Mouse (Mus musculus) cerebellum, postnatal 10 days (tissue): ENCODE results near the gene Pbx1.

Experiments
- DNase-seq, 2 experiments: peaks; one replicate each; pipeline ENCODE4 v3.0.0; 2021; ENCODE audit warnings: mixed read lengths in 2 of 2

The Pbx1 gene

DNA sequence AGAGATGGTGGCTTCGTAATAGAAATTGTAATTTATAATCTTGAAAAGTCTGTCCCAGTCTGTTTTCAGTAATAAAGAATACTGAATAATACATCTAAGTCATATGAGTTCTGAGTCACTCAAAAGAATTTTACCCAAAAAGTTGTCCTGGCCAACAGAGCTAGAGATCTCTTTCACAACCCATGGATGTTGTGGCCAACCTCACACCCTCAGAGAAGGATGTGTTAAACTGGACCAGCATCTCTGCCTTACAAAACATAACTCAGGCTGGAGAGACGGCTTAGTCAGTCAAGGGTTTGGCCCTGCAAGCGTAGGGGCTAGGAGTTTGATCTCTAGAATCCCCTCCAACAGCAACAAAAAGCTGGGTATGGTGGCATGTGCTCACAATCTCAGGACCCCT is 171.7 kb downstream of the Pbx1 start:
- DNase-seq = no peak

DNA sequence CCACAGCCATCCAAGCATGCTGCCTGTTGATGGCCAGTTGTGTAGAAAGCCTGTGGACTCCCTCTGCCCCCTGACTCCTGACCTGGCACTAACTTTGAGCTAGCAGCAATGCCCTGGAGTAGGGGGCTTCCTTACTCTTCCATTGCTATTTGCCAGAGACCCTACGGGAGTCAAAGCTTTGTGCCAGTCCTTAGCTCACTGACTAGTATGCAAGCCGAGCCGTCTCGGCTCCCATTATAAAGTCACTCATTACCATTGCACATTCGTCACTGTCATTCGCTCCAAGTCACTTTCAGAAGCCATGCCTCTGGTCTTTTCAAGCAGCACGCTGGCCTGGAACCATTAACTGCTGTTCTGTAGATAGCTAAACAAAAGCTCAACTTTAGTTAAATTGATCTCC is 173.2 kb downstream of the Pbx1 start:
- no peak for DNase-seq

DNA sequence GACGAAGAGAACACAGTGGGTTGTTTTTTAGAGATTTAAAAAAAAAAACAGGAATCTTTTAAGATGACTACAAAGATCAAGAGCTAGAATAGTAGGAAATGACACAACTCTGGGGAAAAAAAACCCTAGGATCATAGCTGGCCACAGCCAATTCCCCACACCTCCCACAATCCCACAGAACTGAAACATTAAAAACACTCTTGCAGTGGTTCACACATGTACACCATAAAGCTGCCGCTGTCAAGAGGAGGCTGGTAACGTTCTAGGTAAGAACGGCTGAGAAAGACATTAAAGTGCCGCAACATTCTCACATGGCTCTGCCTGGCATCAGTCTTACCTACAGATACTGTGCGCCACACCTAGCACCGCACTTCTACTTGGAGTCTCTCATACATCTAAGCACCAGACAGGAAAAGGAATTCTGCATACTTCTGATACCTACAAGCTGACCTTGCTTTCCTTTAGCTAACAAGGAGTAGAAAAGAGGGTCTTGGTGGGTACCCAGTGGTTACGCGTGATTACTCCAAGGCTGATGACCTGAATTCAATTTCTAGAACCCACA is 176.6 kb downstream of the Pbx1 start:
- no peak for DNase-seq

DNA sequence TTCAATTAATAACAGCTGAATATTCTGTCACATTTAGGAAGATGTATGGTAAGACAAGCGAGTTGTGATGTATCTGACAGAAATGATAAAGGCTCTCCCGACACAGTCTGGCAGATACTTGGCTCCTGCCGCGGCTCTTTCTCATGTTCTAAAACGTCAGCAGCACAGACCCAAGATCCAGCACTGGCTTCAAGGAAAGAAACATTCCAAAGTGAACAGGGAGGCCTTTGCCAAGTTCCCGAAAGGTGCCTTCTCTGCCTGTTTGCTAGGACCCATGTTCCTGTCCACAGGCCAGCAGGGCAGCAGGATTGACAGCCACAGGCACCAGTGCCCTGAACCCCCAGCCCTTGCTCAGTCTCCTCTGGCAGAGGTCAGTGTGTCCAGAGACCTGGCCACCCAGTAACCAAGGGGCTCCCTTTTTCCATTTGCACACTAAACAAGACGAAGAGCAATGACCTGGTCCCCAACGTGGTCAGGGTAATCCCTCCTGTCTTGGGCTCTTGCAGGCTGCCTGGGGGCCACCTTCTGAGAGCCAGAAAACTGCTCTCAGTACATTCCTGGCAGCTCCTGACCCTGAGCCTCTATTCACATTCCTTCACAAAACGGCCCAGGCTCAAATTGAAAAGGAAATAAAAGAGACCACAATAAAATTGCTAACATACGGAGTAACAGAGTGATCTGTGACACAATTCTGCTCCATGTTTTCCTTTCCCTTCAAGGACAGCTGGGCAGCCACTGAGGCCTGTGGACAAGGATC is 184.9 kb downstream of the Pbx1 start:
- peak; percentile 47 to 52 for DNase-seq

DNA sequence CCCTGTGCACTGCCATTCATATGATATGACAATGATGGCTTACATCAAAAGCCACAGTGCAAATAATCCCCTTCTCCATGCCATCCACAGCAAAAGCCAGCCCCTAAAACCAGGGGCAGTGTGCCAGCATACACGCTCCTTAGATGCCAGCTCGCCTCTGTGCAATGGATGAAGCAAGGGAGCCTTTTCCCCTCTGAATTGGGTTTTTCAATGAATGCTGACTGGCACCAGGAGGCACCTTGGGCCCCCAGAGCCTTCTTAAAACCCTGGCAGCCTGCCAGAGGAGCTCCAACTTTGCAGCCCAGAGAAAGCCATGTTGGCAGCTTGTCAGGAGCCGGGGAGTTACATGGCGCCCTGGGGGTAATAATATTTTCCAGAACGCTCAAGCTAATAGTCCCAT is 186.5 kb downstream of the Pbx1 start:
- DNase-seq = peak; percentile 85 to 90

DNA sequence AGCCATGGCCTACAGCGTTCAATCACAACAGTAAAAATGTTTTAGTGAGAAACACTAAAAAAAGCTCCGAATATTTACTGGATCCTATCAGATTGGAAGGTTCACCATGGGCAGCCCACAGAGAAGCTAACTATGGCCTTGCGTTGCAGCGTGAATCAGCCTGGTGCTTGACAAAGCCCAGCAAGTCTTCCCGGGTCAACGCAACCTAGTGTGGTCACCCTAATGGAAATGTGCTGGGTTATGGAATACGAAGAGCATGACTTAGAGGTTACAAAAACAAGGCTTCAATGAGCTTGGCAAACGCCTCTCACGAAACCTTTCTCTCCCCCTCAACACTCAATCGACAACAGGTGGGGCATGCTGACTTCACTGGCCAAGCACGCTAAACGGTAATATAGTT is 188.3 kb downstream of the Pbx1 start:
- DNase-seq = no peak

DNA sequence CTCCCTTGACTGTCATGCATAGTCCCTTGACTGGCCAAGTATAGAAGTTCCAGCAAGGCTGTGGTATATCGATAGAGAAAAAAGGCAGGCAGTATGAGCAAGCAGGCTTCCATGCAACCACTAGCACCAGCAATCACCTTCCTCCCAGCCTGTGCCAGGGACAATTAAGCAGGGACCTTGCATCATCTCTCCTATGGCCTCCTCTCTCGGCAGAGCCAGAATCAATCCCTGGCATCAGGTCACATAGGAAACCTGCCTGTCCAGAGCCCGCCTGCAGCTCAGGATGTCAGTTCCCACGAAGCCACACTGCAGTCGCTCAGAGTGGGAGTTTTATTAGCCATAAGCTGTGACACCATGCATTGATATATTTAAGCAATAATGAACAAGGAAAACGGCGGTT is 189.0 kb downstream of the Pbx1 start:
- DNase-seq = peak in 1 of 2 experiments; percentile 42

DNA sequence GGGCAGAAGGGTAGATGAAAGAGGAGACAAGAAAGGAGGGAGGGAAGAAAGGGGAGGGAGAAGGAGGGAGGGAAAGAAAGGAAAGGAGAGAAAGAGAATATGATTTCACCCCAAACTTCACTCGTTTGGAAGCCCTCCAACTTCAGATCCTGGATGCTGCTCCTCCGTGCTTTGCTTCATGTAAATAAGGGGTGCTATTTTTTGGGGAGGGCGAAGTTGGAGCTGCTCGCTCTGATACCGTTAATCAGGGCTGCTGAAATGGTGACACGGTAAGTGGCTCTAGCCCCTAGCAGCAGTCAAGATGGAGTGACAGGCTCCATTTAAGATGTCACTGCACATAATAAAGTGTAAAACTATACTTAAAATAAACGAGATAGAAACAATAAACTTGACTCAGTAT is 190.8 kb downstream of the Pbx1 start:
- no peak for DNase-seq

DNA sequence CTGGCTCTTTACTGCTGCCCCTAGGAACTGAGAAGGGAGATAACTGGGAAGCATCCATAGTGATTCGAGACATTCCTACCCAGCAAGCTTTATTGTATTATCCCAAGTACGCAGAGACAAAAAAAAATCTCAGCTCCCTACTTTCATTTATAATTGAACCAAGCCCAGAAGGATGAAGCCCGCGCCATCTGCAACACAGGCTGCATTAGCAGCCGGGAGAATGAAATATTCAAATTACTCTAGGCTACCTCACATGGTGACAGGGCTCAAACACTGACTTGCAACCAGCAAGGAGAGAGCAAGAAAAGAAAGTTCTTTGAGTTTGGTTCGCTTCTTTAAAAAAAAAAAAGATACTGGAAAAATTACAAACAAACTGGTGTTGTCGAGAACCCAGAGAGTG is 191.2 kb downstream of the Pbx1 start:
- peak; percentile 47 to 49 for DNase-seq

DNA sequence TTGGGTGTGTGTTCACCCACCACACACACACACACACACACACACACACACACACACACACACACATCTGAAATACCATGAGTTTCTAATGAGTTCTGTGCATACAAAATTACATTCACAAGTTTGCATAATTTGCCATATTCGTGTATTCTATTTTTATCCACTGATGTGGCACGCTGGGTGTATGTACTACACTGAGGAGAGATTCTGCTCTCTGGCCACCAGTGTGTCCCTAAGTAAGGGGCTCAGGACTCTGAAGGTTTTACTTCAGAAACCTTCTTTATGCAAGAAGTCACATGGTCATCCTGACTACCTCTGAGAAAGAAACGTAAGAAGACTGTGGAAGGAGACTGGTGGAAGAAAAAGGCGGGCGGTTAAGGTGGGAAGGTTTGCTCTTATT is 191.7 kb downstream of the Pbx1 start:
- DNase-seq = no peak

DNA sequence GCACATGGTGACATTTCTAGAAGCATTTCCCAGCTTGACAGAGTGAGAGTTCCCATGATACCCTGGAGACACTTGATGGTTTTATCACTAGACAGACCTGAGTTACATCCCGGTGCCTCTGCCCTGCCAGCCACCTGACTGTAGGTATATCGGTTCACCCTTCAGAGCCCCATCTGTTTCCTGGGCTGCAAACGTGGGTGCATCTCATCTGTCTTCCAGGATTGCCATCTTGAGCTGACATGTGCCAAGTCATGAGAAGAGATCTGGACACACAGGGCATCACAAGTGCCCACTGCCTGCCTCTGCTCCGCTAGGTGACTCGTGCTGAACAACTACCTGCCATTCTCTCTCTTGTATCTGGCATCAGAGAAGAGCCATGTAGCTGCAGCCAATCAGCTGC is 196.0 kb downstream of the Pbx1 start:
- peak in 1 of 2 experiments; percentile 33 for DNase-seq

DNA sequence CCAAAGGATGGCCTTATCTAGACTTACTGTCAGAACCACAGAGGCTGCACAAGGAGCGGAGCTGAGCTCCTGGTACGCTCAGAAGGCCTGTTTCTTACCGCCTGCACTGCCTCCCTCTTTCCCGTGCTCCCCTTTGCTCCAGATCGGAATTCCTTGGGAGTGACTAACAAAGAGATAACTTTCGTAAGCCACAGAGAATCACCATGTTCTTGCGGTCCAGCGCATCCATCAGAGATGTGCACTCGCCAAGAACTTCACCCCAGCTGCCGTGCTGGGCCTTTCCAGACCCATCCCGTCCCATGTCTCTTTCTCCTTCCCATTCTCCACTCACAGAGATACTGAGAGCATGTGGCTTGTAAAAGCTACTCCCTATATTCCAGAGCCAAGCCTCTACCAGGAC is 197.7 kb downstream of the Pbx1 start:
- DNase-seq = peak in 1 of 2 experiments; percentile 22

DNA sequence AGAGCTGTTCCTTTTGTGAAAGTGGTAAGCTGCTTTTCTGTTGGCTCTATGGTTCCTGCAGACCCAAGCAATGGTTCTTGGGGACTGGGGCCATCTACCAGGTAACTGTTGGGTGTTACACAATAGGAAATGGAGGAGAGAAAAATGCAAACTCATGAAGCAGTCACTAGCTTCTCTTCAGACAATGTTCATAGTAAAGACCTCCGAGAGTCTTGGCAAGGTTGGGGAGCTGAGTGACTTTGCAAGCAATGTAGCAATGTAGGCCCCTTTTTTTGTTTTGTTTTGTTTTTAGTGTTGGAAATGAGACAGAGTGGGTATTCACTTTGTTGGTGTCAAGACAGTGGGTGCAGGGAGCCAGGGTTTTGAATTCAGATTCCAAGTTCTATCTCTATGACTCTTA is 198.9 kb downstream of the Pbx1 start:
- no peak for DNase-seq

DNA sequence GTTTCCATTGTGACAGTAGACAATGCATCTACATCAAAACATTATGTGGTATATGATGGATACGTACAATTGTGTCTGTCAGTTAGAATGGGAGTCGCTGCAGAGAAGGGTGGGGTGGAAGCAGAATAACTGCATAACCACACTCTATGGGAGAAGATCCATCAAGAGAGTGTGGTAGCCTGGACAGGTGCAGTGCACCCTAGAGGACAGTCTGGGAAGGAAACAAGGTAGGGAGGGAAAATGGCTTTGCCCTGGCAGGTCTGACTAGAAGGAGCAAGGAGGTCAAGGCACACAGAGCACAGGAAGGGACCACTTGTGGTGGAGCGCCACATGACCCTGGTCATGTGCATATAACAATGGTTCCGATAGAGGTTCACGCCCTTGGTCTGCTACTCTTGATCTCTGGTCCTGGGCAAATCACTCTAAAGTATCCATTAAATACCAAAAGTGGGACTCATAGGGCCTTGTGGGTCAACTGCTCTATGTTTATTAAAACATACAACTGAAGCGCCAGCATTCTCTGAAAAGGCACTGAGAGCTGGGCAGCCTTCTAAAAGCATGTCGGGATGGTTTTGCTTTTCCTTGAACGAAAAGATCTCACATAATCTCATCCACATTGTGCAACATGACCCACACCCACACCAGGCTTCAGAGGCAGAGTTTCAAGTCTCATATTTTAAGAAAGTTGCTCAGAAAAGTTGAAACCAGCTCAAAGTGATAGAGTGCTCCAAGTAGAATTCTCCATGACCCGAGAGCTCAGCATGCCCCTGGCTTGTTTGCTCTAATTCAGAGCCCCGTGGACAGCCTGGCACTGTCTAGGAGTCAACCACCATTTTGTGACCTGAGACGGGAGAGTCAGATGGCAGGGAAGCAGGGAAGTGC is 200.3 kb downstream of the Pbx1 start:
- no peak for DNase-seq

DNA sequence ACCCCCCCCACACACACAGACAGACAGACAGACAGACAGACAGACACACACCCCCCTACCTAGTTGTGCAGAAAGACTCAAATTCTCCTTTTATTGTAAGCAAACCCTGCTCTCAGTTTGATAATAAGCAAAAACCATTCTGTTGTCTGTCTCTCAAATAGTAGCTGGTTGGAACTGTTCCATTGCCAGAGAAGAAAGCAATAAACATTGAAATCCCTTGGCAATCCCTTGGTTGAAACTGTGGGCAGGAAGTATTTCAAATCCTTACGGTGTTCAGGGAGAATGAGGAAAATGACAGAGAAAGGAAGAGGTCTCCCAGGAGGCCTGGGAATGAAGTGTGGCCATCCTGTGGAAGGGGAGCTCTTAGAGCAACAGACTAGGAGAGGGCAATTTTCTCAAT is 201.2 kb downstream of the Pbx1 start:
- DNase-seq = no peak

DNA sequence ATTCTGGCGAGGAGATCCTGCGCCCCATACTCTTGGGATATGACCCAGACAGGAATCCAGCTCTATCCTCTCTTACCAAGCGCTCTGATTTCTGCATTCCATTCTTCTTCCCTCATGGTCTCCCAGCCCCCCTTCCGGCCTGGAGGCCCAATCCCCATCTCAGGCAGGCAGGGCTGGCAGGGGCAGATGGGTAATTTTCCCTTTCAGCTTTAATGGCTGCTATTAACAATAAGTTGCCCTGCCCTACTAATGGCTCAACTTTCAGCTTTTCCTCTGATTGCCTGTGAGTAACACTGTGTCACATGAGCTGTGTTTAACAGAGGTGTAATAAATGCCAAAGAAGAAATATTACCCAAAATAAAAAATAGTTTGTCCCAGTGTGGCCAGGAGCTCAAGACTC is 201.9 kb downstream of the Pbx1 start:
- no peak for DNase-seq

DNA sequence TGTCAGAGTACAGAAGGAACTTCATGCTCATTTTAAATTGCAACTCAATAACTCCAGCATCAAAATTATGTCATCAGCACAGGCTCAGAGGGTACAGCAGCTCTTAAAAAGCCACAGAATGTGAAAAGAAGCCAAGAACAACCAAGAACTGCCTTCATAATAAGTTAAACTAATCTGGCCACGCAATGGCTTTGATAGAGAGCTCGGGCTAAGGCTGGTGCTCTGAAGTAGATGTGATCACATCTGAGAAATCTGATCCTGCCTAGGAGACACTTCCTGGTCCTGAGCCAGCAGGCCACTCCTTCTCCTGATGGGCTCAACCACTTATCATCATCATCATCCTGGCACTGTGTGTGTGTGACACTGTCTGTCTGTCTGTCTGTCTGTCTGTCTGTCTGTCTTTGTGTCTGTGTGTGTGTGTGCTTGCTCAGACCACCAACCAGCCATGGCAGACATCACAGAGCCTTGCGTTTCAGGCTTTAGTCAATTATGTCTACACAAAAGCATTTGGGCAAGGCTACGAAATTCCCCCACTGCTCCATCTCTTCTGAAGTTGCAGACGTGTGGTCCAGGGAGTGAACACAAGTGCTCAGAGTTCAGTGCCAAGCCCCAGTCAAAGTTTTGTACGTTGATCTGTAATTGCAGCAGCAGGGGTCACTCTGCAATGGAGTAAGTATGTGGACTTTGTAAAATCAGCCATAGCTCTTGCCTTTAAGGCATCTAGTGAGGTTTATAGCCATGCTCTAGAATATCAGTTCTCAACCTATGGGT is 203.1 kb downstream of the Pbx1 start:
- no peak for DNase-seq

DNA sequence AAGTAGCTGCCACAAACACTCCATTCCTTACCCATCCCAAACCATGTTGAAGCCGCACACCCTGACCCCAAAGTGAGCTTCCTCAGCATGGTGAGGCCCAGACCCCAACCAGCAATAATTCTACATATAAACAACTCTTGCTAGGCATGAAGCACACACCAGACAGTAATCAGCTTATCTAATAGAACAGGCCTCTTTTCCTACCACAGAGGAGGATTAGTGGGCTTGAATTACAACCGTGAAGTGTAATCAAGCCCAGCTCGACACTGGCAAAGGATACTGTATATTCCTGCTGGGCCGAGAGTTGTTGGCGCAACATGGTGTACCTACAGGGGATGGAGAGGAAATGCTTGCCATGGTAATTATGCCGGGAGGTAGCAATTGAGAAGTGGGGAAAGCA is 205.9 kb downstream of the Pbx1 start:
- peak; percentile 48 to 71 for DNase-seq

DNA sequence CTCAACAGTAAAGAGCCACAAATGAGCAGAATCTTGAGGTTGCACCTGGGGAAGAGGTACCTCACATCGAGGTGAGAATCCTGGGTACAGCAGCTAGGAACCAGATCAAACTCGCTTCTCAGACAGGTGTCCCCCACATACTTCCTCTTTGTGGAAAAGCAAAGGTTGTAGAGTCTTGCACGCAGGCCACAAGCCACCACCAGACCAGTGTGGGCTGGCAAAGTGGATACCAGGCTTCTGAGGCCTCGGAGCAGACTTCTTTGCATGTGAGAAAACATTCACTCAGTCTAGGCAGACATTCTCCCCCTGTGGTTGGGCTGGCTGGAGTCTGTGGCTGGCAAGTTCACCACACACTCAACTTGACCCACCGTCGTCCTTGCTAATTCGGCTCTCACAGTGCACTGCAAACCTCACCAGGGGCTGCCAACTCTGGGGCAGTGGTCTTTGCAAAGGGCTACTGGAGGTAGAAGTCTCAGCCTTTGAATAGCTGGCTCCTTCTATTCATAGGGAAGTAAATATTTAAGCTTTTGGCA is 206.4 kb downstream of the Pbx1 start:
- DNase-seq = peak in 1 of 2 experiments; percentile 55

DNA sequence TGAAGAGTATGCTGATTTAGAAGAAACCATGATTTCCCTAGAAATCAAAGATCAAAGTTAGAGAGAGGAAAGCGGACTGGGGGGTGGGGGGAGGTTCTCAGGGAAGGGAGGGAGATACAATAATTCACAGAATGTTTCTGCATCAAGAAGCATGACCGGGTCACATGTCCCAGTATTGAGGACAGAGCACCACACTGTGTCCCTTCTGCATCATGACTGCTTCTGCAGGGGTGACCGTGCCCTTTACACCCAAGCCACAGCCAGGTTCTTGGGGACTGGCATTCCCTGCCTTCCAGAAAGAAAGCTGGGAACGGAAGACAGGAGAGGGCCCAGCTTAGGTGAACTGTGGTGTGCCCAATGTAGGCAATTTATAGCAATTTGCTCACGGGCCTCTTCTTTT is 207.9 kb downstream of the Pbx1 start:
- DNase-seq = no peak

DNA sequence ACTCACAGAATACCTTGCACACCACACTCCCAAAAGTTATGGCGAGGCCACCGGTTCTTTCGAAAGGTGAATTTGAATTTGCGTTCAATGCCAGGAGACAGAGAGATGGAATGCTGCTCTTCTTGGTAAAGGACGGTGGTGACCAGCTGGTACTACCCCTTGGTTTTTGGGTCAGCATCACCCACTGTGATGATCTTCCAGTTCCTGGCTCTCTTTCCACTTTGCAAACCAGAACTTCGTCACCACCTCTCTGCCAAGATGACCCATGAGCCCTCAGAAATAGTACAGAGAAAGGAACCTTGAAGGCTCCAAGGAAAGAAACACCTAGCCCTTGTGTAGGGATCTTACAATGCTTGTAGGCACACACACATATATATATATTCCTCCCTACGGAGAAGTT is 209.3 kb downstream of the Pbx1 start:
- no peak for DNase-seq

DNA sequence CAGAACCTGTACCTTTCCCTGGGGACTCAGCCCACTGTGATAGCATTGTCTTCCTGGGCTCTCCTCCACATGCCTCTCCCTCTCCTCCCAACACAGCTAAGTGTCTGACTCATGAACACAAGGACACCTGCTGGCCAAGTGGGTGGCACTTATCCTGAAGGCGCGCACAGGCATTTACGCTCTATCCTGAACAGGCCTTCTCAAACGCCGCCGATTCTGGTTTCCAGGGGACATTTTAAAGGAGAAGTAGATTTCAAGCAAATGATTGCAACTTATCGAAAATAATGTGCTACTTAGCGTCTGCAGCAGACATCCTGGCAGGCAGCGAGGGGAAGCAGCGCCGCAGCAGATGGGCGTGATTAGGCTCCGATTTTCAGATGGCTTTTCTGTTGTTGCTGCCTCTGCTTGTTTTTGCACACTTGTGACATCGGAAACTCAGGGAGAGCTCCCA is 211.0 kb downstream of the Pbx1 start:
- DNase-seq = peak; percentile 52 to 60
